Comparison of ENCODE assay signal across 8 mouse cellular contexts in the genomic region with DNA sequence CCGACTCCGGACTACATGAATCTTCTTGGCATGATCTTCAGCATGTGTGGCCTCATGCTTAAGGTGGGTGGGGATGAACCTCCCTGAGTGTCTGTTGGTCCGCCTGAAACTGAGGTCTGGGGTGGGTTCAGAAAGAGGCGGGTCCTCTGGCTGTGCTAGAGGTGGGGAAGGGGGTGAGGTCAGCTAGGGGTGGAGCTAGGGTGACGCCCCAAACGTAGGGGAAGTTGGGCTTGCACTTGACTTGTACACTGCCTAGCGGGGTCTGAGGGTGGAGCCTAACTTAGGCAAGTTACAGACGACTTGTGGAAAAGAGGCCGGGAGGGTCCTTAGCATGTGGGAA. TPM values are rescaled to one million over a fixed set of nuclear protein-coding genes. Genes with fewer than 3 reads are reported as not detected.
DNase-seq lines count a peak whose midpoint lies in the region; ATAC-seq and TF ChIP-seq lines count a peak whose summit lies in the region.

Gene Wdr83, minus strand, starts transcription at position 91 of the 340 bp plus-strand sequence.

- ATAC-seq in hindbrain, embryonic 15.5 days (ENCODE audit: low FRiP score, low read depth) = peak; percentile 35; the same call in 1 of the 2 replicates
- peak; percentile 76 for ATAC-seq in limb, embryonic 12.5 days (ENCODE audit: insufficient number of reproducible peaks, insufficient read depth, low FRiP score, low TSS enrichment, low read depth)
- ATAC-seq in midbrain, embryonic 12.5 days (ENCODE audit: low FRiP score, low read depth) = peak; percentile 32; the same call in 1 of the 2 replicates

- DNase-seq in adrenal gland, adult 18-20 months (ENCODE audit: low spot score in 2 of 2) = peak in 1 of 2 experiments; percentile 38
- DNase-seq in adrenal gland, adult (ENCODE audit: inconsistent age in 2 of 2, low spot score in 1 of 2) = no peak
- DNase-seq in gastrocnemius, adult 2 months = peak; percentile 38
- DNase-seq in thymus, postnatal 25 days = peak; percentile 80

- no peak for TF ChIP-seq CTCF in bone marrow macrophage, adult 2 months (IDR thresholded peaks at IDR 0.05; ENCODE audit: low read depth, low read length)
- TF ChIP-seq CTCF in gastrocnemius, adult 2 months (IDR thresholded peaks at IDR 0.05) = no peak

- no peaks in the 10 kb centered on the region for H3K9me3 ChIP-seq in hindbrain, embryonic 15.5 days
- H3K9me3 ChIP-seq in limb, embryonic 12.5 days = no peaks in the 10 kb centered on the region
- H3K9me3 ChIP-seq in midbrain, embryonic 12.5 days = no peaks in the 10 kb centered on the region

- H3K36me3 ChIP-seq in hindbrain, embryonic 15.5 days = peaks cover 20% of the 10 kb centered on the region
- H3K36me3 ChIP-seq in limb, embryonic 12.5 days = peaks cover 34% of the 10 kb centered on the region
- H3K36me3 ChIP-seq in midbrain, embryonic 12.5 days = peaks cover 27% of the 10 kb centered on the region

- intact Hi-C loops in gastrocnemius, adult 2 months (cut with DNase I) = no loop called here

- no peaks in the 10 kb centered on the region for H3K27me3 ChIP-seq in hindbrain, embryonic 15.5 days
- no peaks in the 10 kb centered on the region for H3K27me3 ChIP-seq in limb, embryonic 12.5 days
- H3K27me3 ChIP-seq in midbrain, embryonic 12.5 days = peaks cover 7% of the 10 kb centered on the region; the same call in 1 of the 2 replicates

- 2% methylated on average over 9 of the region's 9 CpGs for WGBS in hindbrain, embryonic 15.5 days
- WGBS in limb, embryonic 12.5 days = under 1% methylated on average over 9 of the region's 9 CpGs
- 5% methylated on average over 9 of the region's 9 CpGs for WGBS in midbrain, embryonic 12.5 days

- peak within 1 kb of the TSS; percentile 82 for H3K27ac ChIP-seq in bone marrow macrophage, adult 2 months (ENCODE audit: insufficient read depth, low read depth, low read length)
- peak within 1 kb of the TSS; percentile 92 for H3K27ac ChIP-seq in gastrocnemius, adult 2 months
- H3K27ac ChIP-seq in hindbrain, embryonic 15.5 days (replicated peaks) = peak within 1 kb of the TSS; percentile 51
- H3K27ac ChIP-seq in limb, embryonic 12.5 days = peak within 1 kb of the TSS; percentile 56
- no peak within 1 kb of the TSS; the same call in 1 of the 2 replicates for H3K27ac ChIP-seq in midbrain, embryonic 12.5 days (replicated peaks)

- H3K4me1 ChIP-seq in bone marrow macrophage, adult 2 months (ENCODE audit: control insufficient read depth, insufficient read depth, low read length) = peaks cover 22% of the 10 kb centered on the region
- peaks cover 38% of the 10 kb centered on the region for H3K4me1 ChIP-seq in hindbrain, embryonic 15.5 days (replicated peaks)
- H3K4me1 ChIP-seq in limb, embryonic 12.5 days (replicated peaks) = peaks cover 28% of the 10 kb centered on the region
- H3K4me1 ChIP-seq in midbrain, embryonic 12.5 days = peaks cover 34% of the 10 kb centered on the region

- TF ChIP-seq POLR2A in bone marrow macrophage, adult 2 months (IDR thresholded peaks at IDR 0.05; ENCODE audit: borderline replicate concordance, low read depth, low read length) = no peak

- peak within 1 kb of the TSS; percentile 92 for H3K4me2 ChIP-seq in hindbrain, embryonic 15.5 days
- peak within 1 kb of the TSS; percentile 89 for H3K4me2 ChIP-seq in limb, embryonic 12.5 days
- peak within 1 kb of the TSS; percentile 96 for H3K4me2 ChIP-seq in midbrain, embryonic 12.5 days (replicated peaks)

- peak within 1 kb of the TSS; percentile 86 for H3K9ac ChIP-seq in hindbrain, embryonic 15.5 days
- peak within 1 kb of the TSS; percentile 89 for H3K9ac ChIP-seq in limb, embryonic 12.5 days (replicated peaks)
- H3K9ac ChIP-seq in midbrain, embryonic 12.5 days (replicated peaks) = peak within 1 kb of the TSS; percentile 85

- peak within 1 kb of the TSS; percentile 86 for H3K4me3 ChIP-seq in bone marrow macrophage, adult 2 months (ENCODE audit: insufficient read depth, low read length)
- peak within 1 kb of the TSS; percentile 98 for H3K4me3 ChIP-seq in gastrocnemius, adult 2 months
- peak within 1 kb of the TSS; percentile 72 for H3K4me3 ChIP-seq in hindbrain, embryonic 15.5 days
- peak within 1 kb of the TSS; percentile 91 for H3K4me3 ChIP-seq in limb, embryonic 12.5 days (replicated peaks)
- peak within 1 kb of the TSS; percentile 83 for H3K4me3 ChIP-seq in midbrain, embryonic 12.5 days

RNA-seq across cellular contexts. Expression of gene Wdr83, which starts in this region (rescaled TPM):
- 10 to 100 TPM; 21.1 to 23.1 TPM for total RNA-seq in adrenal gland, adult 18-20 months (2021)
- polyA plus RNA-seq in bone marrow macrophage, adult 2 months (2012; ENCODE audit: insufficient read depth, insufficient read length, missing spikeins) = 22.6 and 27.3 TPM in 2 replicates
- total RNA-seq in gastrocnemius, adult 2 months (2021) = 10 to 100 TPM; 16.5 to 17.2 TPM
- polyA plus RNA-seq in hindbrain, embryonic 15.5 days (2015; fragmentation: Nextera tagmentation; extraction: Ambion mirVana) = 47.2 and 53.0 TPM in 2 replicates
- 49.9 and 52.2 TPM in 2 replicates for polyA plus RNA-seq in limb, embryonic 12.5 days (2016; fragmentation: Nextera tagmentation; extraction: Ambion mirVana)
- polyA plus RNA-seq in midbrain, embryonic 12.5 days (2016; fragmentation: Nextera tagmentation; extraction: Ambion mirVana) = 46.6 and 54.2 TPM in 2 replicates

Comparison
In these comparisons a context has a peak if more than half of its experiments do, and no peak if none do; other contexts are left out.
1. DNase-seq: peak in gastrocnemius, adult 2 months (single experiment) and thymus, postnatal 25 days (single experiment); none in adrenal gland, adult (0 of 2).
2. Peak in every context shown above with its lines, with median percentiles within 50 percentile points of each other: H3K4me3 ChIP-seq, ATAC-seq, H3K4me2 ChIP-seq and H3K9ac ChIP-seq.